Mouse (Mus musculus) limb, embryonic 12.5 days (tissue): Measurements from ENCODE around the gene 2700049A03Rik. TPM values are rescaled to one million over a fixed set of nuclear protein-coding genes. Genes with fewer than 3 reads are reported as not detected.

Source experiments
- ATAC-seq: fragments of 200-750 bp; cut with Nextera tagmentation; 2 replicates; pipeline ENCODE4 v1.8.0; 2017; ENCODE audit warnings: low read depth, moderate TSS enrichment; ENCODE audit not compliant: insufficient number of reproducible peaks, insufficient read depth, low FRiP score, low TSS enrichment
- H3K27ac ChIP-seq: fragments of 300-500 bp; sonication (generic); 2 replicates; pipeline ENCODE4 v1.5.1; 2016; ENCODE audit warnings: mild to moderate bottlenecking, moderate library complexity
- H3K27me3 ChIP-seq: fragments of 300-500 bp; sonication (generic); 2 replicates; pipeline ENCODE4 v1.6.1; 2016; ENCODE audit warnings: mild to moderate bottlenecking, moderate library complexity
- H3K36me3 ChIP-seq: fragments of 300-500 bp; sonication (generic); 2 replicates; pipeline ENCODE4 v1.6.1; 2016; ENCODE audit warnings: mild to moderate bottlenecking, moderate library complexity
- H3K4me1 ChIP-seq: fragments of 300-500 bp; sonication (generic); replicated peaks from 2 replicates; pipeline ENCODE4 v1.6.1; 2016
- H3K4me2 ChIP-seq: fragments of 300-500 bp; sonication (generic); 2 replicates; pipeline ENCODE4 v1.6.1; 2016; ENCODE audit warnings: mild to moderate bottlenecking, moderate library complexity
- H3K4me3 ChIP-seq: fragments of 300-500 bp; sonication (generic); replicated peaks from 2 replicates; pipeline ENCODE4 v1.5.1; 2016; ENCODE audit warnings: mild to moderate bottlenecking
- H3K9ac ChIP-seq: fragments of 300-500 bp; sonication (generic); replicated peaks from 2 replicates; pipeline ENCODE4 v1.6.1; 2016; ENCODE audit warnings: mild to moderate bottlenecking, moderate library complexity
- H3K9me3 ChIP-seq: fragments of 300-500 bp; sonication (generic); 2 replicates; pipeline ENCODE4 v1.6.1; 2016; ENCODE audit warnings: mild to moderate bottlenecking, moderate library complexity
- WGBS: fragments of 180-500 bp; shearing (Covaris S2); methylation state at CpG from one replicate; pipeline ENCODE4 v1.1.7; 2016; 5-methylcytosine and 5-hydroxymethylcytosine counted together
- polyA plus RNA-seq: library from polyadenylated mRNA; unstranded; fragments of >200 nt; fragmentation: Nextera tagmentation; extraction: Ambion mirVana; gene quantifications from 2 replicates; pipeline ENCODE4 v1.2.1, GENCODE M21; 2016

Gene 2700049A03Rik
- polyA plus RNA-seq, 1 experiment from 2014 or later: 19.0 TPM

DNA sequence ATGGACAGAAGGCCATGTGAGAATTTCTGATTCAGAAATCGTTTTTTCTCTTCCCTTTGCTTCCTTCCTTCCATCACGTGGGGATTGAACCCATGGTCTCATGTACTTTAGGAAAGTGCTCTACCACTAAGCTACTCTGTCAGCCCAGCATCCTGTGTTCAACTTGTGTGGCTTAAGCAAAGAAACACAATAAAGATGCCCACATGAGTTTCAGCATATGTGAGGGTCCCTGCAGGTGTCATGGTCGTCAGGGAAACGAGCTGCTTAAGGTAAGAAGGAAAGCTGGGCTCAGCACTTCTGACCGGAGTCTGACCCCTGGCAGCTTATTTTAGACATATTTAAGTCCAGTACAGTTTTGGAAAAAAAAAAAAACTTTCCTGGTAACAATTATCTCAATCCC, 134.5 kb downstream of the 2700049A03Rik start:
- Histone ChIP-seq H3K27ac (no peak overlapping the region), H3K9ac (no peak overlapping the region), H3K4me2 (no peak overlapping the region), H3K36me3 (no peaks in the 10 kb centered on the region), H3K4me1 (no peaks in the 10 kb centered on the region; the same call in 1 of the 2 replicates), H3K27me3 (no peaks in the 10 kb centered on the region), H3K9me3 (peaks cover 6% of the 10 kb centered on the region; the same call in 1 of the 2 replicates), H3K4me3 (no peak overlapping the region)
- WGBS: 73% methylated on average over 5 of the region's 5 CpGs
- no peak for ATAC-seq

GRCm38 (mm10) chr12:71274519-71275237, 138.0 kb downstream of the 2700049A03Rik start:
- WGBS: 94% methylated on average over 5 of the region's 5 CpGs
- H3K9me3 ChIP-seq: no peaks in the 10 kb centered on the region
- H3K27ac ChIP-seq: no peak overlapping the region
- H3K27me3 ChIP-seq: peaks cover 3% of the 10 kb centered on the region; the same call in 1 of the 2 replicates
- no peak overlapping the region for H3K9ac ChIP-seq
- ATAC-seq: no peak
- H3K4me1 ChIP-seq: no peaks in the 10 kb centered on the region; the same call in 1 of the 2 replicates
- no peak overlapping the region for H3K4me2 ChIP-seq
- no peak overlapping the region for H3K4me3 ChIP-seq
- no peaks in the 10 kb centered on the region for H3K36me3 ChIP-seq

GRCm38 (mm10) chr12:71275906-71276595, 139.4 kb downstream of the 2700049A03Rik start:
- peaks cover 3% of the 10 kb centered on the region; the same call in 1 of the 2 replicates for H3K27me3 ChIP-seq
- H3K4me3 ChIP-seq: no peak overlapping the region
- no peak for ATAC-seq
- WGBS: 85% methylated on average over 8 of the region's 8 CpGs
- H3K27ac ChIP-seq: no peak overlapping the region
- no peak overlapping the region for H3K4me2 ChIP-seq
- H3K36me3 ChIP-seq: no peaks in the 10 kb centered on the region
- no peak overlapping the region for H3K9ac ChIP-seq
- H3K9me3 ChIP-seq: no peaks in the 10 kb centered on the region
- no peaks in the 10 kb centered on the region for H3K4me1 ChIP-seq

- H3K4me3 ChIP-seq: no peak overlapping the region
- H3K4me2 ChIP-seq: no peak overlapping the region
- H3K27ac ChIP-seq: no peak overlapping the region
- no peaks in the 10 kb centered on the region for H3K4me1 ChIP-seq
- peaks cover 8% of the 10 kb centered on the region; the same call in 1 of the 2 replicates for H3K9me3 ChIP-seq
- no peak overlapping the region for H3K9ac ChIP-seq
- ATAC-seq: no peak
- peaks cover 3% of the 10 kb centered on the region; the same call in 1 of the 2 replicates for H3K27me3 ChIP-seq
- no peaks in the 10 kb centered on the region for H3K36me3 ChIP-seq
- WGBS: 68% methylated on average over 12 of the region's 12 CpGs
Observed at GRCm38 (mm10) chr12:71279521-71280262, 143.0 kb downstream of the 2700049A03Rik start.

- Histone ChIP-seq H3K4me1 (no peaks in the 10 kb centered on the region), H3K27ac (no peak overlapping the region), H3K4me2 (no peak overlapping the region), H3K36me3 (no peaks in the 10 kb centered on the region), H3K27me3 (peaks cover 3% of the 10 kb centered on the region; the same call in 1 of the 2 replicates), H3K9ac (no peak overlapping the region), H3K9me3 (peaks cover 8% of the 10 kb centered on the region; the same call in 1 of the 2 replicates), H3K4me3 (no peak overlapping the region)
- 85% methylated on average over 12 of the region's 12 CpGs for WGBS
- no peak for ATAC-seq
Observed at GRCm38 (mm10) chr12:71281201-71281768, 144.6 kb downstream of the 2700049A03Rik start.

DNA sequence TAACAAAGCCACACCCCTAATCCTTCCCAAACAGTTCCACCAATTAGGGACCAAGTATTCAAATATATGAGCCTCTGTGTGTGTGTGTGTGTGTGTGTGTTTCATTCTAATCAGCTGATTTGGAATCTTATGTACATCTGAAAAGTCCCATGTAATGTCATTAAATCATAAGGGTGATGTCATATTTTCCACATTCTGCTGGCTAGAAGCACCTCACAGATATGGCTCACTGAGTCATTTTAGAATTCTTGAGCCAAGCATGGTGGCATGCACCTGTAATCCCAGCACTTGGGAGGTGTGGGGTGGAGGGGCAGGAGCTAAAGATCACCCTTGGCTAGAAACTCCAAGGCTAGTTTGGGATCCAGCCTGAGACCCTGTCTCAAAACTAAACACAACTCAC, 148.8 kb downstream of the 2700049A03Rik start:
- Histone ChIP-seq H3K27ac (no peak overlapping the region), H3K9me3 (peaks cover 12% of the 10 kb centered on the region; the same call in 1 of the 2 replicates), H3K9ac (no peak overlapping the region), H3K4me2 (no peak overlapping the region), H3K27me3 (no peaks in the 10 kb centered on the region), H3K4me3 (no peak overlapping the region), H3K36me3 (no peaks in the 10 kb centered on the region), H3K4me1 (0 out of 2 replicates have a peak, but pooled peaks cover 4% of the 10 kb centered on the region)
- no peak for ATAC-seq

DNA sequence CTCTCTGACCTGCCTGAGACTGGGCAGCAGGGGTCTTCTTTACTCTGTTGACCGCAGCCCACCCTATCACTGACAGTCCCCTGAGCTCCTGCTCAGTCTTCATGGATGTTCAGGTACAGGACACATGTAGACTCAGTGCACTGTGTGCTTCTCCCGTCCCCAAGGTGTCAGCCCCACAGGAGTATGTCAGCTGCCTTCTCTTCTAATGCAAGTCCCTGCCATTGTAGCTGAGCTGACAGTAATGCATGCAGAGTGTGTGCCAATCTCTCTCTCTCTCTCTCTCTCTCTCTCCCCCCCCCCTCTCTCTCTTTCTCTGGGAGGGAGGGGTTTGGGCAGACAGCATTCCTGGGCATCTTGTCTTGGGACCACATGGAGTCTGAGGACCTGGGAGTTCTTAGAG, 153.8 kb downstream of the 2700049A03Rik start:
- no peak overlapping the region for H3K4me3 ChIP-seq
- no peak for ATAC-seq
- H3K4me2 ChIP-seq: no peak overlapping the region
- peaks cover 3% of the 10 kb centered on the region; the same call in 1 of the 2 replicates for H3K9me3 ChIP-seq
- H3K9ac ChIP-seq: no peak overlapping the region
- WGBS: 70% methylated on average over 2 of the region's 2 CpGs
- no peaks in the 10 kb centered on the region for H3K36me3 ChIP-seq
- no peaks in the 10 kb centered on the region for H3K27me3 ChIP-seq
- H3K27ac ChIP-seq: no peak overlapping the region
- H3K4me1 ChIP-seq: peaks cover 17% of the 10 kb centered on the region; the same call in 1 of the 2 replicates

Other genes starting within 250 kb of the 2700049A03Rik start
- 249 and 250 TPM in 2 replicates for gene Actr10, start 199.0 kb upstream of the 2700049A03Rik start, polyA plus RNA-seq
- gene Psma3, start 162.2 kb upstream of the 2700049A03Rik start, polyA plus RNA-seq: 611 and 672 TPM in 2 replicates
- 36.3 and 39.3 TPM in 2 replicates for gene Arid4a, start 120.9 kb upstream of the 2700049A03Rik start, polyA plus RNA-seq
- gene Tomm20l, start 25.4 kb upstream of the 2700049A03Rik start, polyA plus RNA-seq: not detected in 2 replicates
- gene Timm9, start 164 bp upstream of the 2700049A03Rik start, polyA plus RNA-seq: 76.3 and 77.8 TPM in 2 replicates
- 29.5 and 29.7 TPM in 2 replicates for gene Dact1, start 173.0 kb downstream of the 2700049A03Rik start, polyA plus RNA-seq